Comparison of ENCODE assay signal across 8 mouse cellular contexts in the genomic region with DNA sequence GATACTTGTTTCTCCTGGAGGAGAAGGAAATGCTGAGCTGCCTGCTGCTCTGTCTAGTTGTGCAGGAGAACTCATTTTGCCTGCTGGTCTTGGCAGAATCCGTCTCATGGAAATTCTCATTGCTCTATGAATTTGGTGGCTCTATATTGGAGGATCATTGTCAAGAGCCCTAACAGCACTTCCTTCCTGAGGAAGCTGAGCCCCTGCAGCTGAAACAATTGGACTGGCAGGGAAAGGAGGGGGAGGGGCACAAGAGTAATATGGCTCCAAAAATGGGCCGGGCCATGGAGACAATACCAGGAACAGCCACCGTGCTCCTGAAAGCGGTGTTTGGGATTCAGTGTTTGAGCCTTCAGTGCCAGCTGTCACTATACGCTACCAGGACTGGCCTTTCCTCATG. TPM values are rescaled to one million over a fixed set of nuclear protein-coding genes. Genes with fewer than 3 reads are reported as not detected.
DNase-seq lines count a peak whose midpoint lies in the region; ATAC-seq and TF ChIP-seq lines count a peak whose summit lies in the region.

No protein-coding gene starts in this region.

- ATAC-seq in forebrain, postnatal 0 days, result no peak
- no peak for ATAC-seq in forebrain, embryonic 16.5 days
- ATAC-seq in embryonic facial prominence, embryonic 14.5 days (ENCODE audit: low read depth), result no peak
- peak; percentile 59 for ATAC-seq in lung, embryonic 15.5 days (ENCODE audit: borderline replicate concordance, extremely low read depth, low FRiP score, low TSS enrichment)
- no peak for ATAC-seq in erythroid progenitor cell, adult 5-6 weeks (replicated peaks; ENCODE audit: low FRiP score, poor library complexity, severe bottlenecking)
- no peak for ATAC-seq in midbrain, postnatal 0 days (ENCODE audit: low FRiP score)

- no peaks in the 10 kb centered on the region for H3K27me3 ChIP-seq in forebrain, postnatal 0 days (ENCODE audit: insufficient read depth, low read length)
- H3K27me3 ChIP-seq in forebrain, embryonic 16.5 days (replicated peaks; ENCODE audit: control insufficient read depth, insufficient read depth, low read length), result no peaks in the 10 kb centered on the region
- H3K27me3 ChIP-seq in embryonic facial prominence, embryonic 14.5 days (replicated peaks; ENCODE audit: control insufficient read depth, insufficient read depth, low read length), result no peaks in the 10 kb centered on the region
- H3K27me3 ChIP-seq in lung, embryonic 15.5 days, result no peaks in the 10 kb centered on the region
- H3K27me3 ChIP-seq in midbrain, postnatal 0 days (ENCODE audit: insufficient read depth, low read length), result no peaks in the 10 kb centered on the region

- 58% methylated on average over 5 of the region's 5 CpGs for WGBS in forebrain, postnatal 0 days
- 64% methylated on average over 5 of the region's 5 CpGs for WGBS in forebrain, embryonic 16.5 days
- WGBS in embryonic facial prominence, embryonic 14.5 days, result 72% methylated on average over 5 of the region's 5 CpGs
- WGBS in lung, embryonic 15.5 days, result 50% methylated on average over 5 of the region's 5 CpGs
- WGBS in midbrain, postnatal 0 days, result 68% methylated on average over 5 of the region's 5 CpGs

- TF ChIP-seq CTCF in forebrain, postnatal 0 days (IDR thresholded peaks at IDR 0.05; ENCODE audit: low read depth), result 0 out of 2 replicates have a peak, but pooled peaks have one; percentile 3
- no peak for TF ChIP-seq CTCF in midbrain, postnatal 0 days (IDR thresholded peaks at IDR 0.05)

- no peaks in the 10 kb centered on the region for H3K4me1 ChIP-seq in forebrain, postnatal 0 days (ENCODE audit: insufficient read depth)
- H3K4me1 ChIP-seq in forebrain, embryonic 16.5 days (replicated peaks; ENCODE audit: control insufficient read depth, insufficient read depth, low read length), result no peaks in the 10 kb centered on the region
- H3K4me1 ChIP-seq in embryonic facial prominence, embryonic 14.5 days (ENCODE audit: control insufficient read depth, insufficient read depth, low read length), result no peaks in the 10 kb centered on the region
- 0 out of 2 replicates have a peak, but pooled peaks cover 4% of the 10 kb centered on the region for H3K4me1 ChIP-seq in lung, embryonic 15.5 days
- H3K4me1 ChIP-seq in midbrain, postnatal 0 days (ENCODE audit: insufficient read depth, low read length), result no peaks in the 10 kb centered on the region

- no peaks in the 10 kb centered on the region for H3K9me3 ChIP-seq in forebrain, postnatal 0 days (ENCODE audit: low read length)
- no peaks in the 10 kb centered on the region for H3K9me3 ChIP-seq in forebrain, embryonic 16.5 days (ENCODE audit: control insufficient read depth, low read length)
- no peaks in the 10 kb centered on the region for H3K9me3 ChIP-seq in embryonic facial prominence, embryonic 14.5 days (ENCODE audit: control insufficient read depth, low read length)
- no peaks in the 10 kb centered on the region for H3K9me3 ChIP-seq in lung, embryonic 15.5 days
- no peaks in the 10 kb centered on the region for H3K9me3 ChIP-seq in midbrain, postnatal 0 days (ENCODE audit: low read length)

- no peak for DNase-seq in forebrain, postnatal 0 days
- peak; percentile 45 for DNase-seq in embryonic facial prominence, embryonic 14.5 days (ENCODE audit: low spot score)
- peak; percentile 60 to 78 for DNase-seq in kidney, adult 8-10 months
- no peak for DNase-seq in cerebellum, adult 9-10 months
- no peak for DNase-seq in midbrain, postnatal 0 days (ENCODE audit: low spot score)

- no peaks in the 10 kb centered on the region for H3K36me3 ChIP-seq in forebrain, postnatal 0 days (ENCODE audit: insufficient read depth)
- H3K36me3 ChIP-seq in forebrain, embryonic 16.5 days (ENCODE audit: control insufficient read depth, insufficient read depth), result no peaks in the 10 kb centered on the region
- no peaks in the 10 kb centered on the region for H3K36me3 ChIP-seq in embryonic facial prominence, embryonic 14.5 days (ENCODE audit: control insufficient read depth, insufficient read depth, low read length)
- H3K36me3 ChIP-seq in lung, embryonic 15.5 days, result 0 out of 2 replicates have a peak, but pooled peaks cover 7% of the 10 kb centered on the region
- H3K36me3 ChIP-seq in midbrain, postnatal 0 days (ENCODE audit: insufficient read depth, low read length), result no peaks in the 10 kb centered on the region

- no peak overlapping the region for H3K9ac ChIP-seq in forebrain, postnatal 0 days
- no peak overlapping the region for H3K9ac ChIP-seq in forebrain, embryonic 16.5 days (replicated peaks; ENCODE audit: low read depth, low read length)
- no peak overlapping the region for H3K9ac ChIP-seq in embryonic facial prominence, embryonic 14.5 days (ENCODE audit: low read depth, low read length)
- no peak overlapping the region for H3K9ac ChIP-seq in lung, embryonic 15.5 days
- H3K9ac ChIP-seq in midbrain, postnatal 0 days (replicated peaks; ENCODE audit: low read length, poor library complexity, severe bottlenecking), result no peak overlapping the region

- H3K4me2 ChIP-seq in forebrain, postnatal 0 days (ENCODE audit: low read depth), result no peak overlapping the region
- no peak overlapping the region for H3K4me2 ChIP-seq in forebrain, embryonic 16.5 days (ENCODE audit: low read length)
- H3K4me2 ChIP-seq in embryonic facial prominence, embryonic 14.5 days (ENCODE audit: low read depth, low read length), result no peak overlapping the region
- no peak overlapping the region for H3K4me2 ChIP-seq in lung, embryonic 15.5 days
- H3K4me2 ChIP-seq in midbrain, postnatal 0 days (ENCODE audit: low read depth, low read length, poor library complexity, severe bottlenecking), result no peak overlapping the region

- no peak overlapping the region for H3K27ac ChIP-seq in forebrain, postnatal 0 days (ENCODE audit: low read depth, low read length)
- no peak overlapping the region for H3K27ac ChIP-seq in forebrain, embryonic 16.5 days (ENCODE audit: low read length)
- H3K27ac ChIP-seq in embryonic facial prominence, embryonic 14.5 days (replicated peaks; ENCODE audit: low read depth, low read length), result 0 out of 2 replicates have a peak overlapping the region, but pooled peaks have one; percentile 13
- H3K27ac ChIP-seq in lung, embryonic 15.5 days, result peak overlapping the region; percentile 78
- H3K27ac ChIP-seq in midbrain, postnatal 0 days (ENCODE audit: low read depth, low read length), result no peak overlapping the region

- no peak overlapping the region for H3K4me3 ChIP-seq in forebrain, postnatal 0 days (ENCODE audit: low read depth, low read length)
- no peak overlapping the region for H3K4me3 ChIP-seq in forebrain, embryonic 16.5 days (replicated peaks; ENCODE audit: low read length)
- no peak overlapping the region for H3K4me3 ChIP-seq in embryonic facial prominence, embryonic 14.5 days (ENCODE audit: low read depth, low read length)
- H3K4me3 ChIP-seq in lung, embryonic 15.5 days, result no peak overlapping the region
- H3K4me3 ChIP-seq in midbrain, postnatal 0 days (ENCODE audit: low read depth, low read length), result no peak overlapping the region

RNA-seq across cellular contexts. Expression of a gene that starts 22.6 kb away (rescaled TPM):
- 1.8 and 2.1 TPM in 2 replicates for total RNA-seq in forebrain, postnatal 0 days (2014; rRNA removed)
- polyA plus RNA-seq in forebrain, postnatal 0 days (2015; fragmentation: Nextera tagmentation; extraction: Ambion mirVana), result 0.65 and 0.86 TPM in 2 replicates
- 1.4 and 1.6 TPM in 2 replicates for polyA plus RNA-seq in forebrain, embryonic 16.5 days (2015; fragmentation: Nextera tagmentation; extraction: Ambion mirVana)
- 5.2 and 6.0 TPM in 2 replicates for polyA plus RNA-seq in embryonic facial prominence, embryonic 14.5 days (2014; fragmentation: Nextera tagmentation; extraction: Ambion mirVana)
- 9.9 and 10.1 TPM in 2 replicates for polyA plus RNA-seq in lung, embryonic 15.5 days (2015; fragmentation: Nextera tagmentation; extraction: Ambion mirVana)
- total RNA-seq in erythroid progenitor cell, adult 5-6 weeks (2015; ENCODE audit: low replicate concordance), result not detected in 2 replicates
- 0.13 TPM in 1 of 2 replicates, not detected in the other for total RNA-seq in erythroid progenitor cell, adult 5-6 weeks (2017; ENCODE audit: low replicate concordance)
- 1.8 and 2.7 TPM in 2 replicates for total RNA-seq in midbrain, postnatal 0 days (2014; rRNA removed)
- 0.91 and 1.0 TPM in 2 replicates for polyA plus RNA-seq in midbrain, postnatal 0 days (2015; fragmentation: Nextera tagmentation; extraction: Ambion mirVana)

RNA-seq across cellular contexts. Expression of a gene that starts 59.2 kb away (rescaled TPM):
- 1.1 and 1.7 TPM in 2 replicates for total RNA-seq in forebrain, postnatal 0 days (2014; rRNA removed)
- polyA plus RNA-seq in forebrain, postnatal 0 days (2015; fragmentation: Nextera tagmentation; extraction: Ambion mirVana), result 1.6 and 1.7 TPM in 2 replicates
- polyA plus RNA-seq in forebrain, embryonic 16.5 days (2015; fragmentation: Nextera tagmentation; extraction: Ambion mirVana), result 0.54 and 0.88 TPM in 2 replicates
- polyA plus RNA-seq in embryonic facial prominence, embryonic 14.5 days (2014; fragmentation: Nextera tagmentation; extraction: Ambion mirVana), result 1.4 and 2.3 TPM in 2 replicates
- polyA plus RNA-seq in lung, embryonic 15.5 days (2015; fragmentation: Nextera tagmentation; extraction: Ambion mirVana), result 3.6 TPM in 2 replicates
- 5.8 and 10.5 TPM in 2 replicates for total RNA-seq in erythroid progenitor cell, adult 5-6 weeks (2015; ENCODE audit: low replicate concordance)
- total RNA-seq in erythroid progenitor cell, adult 5-6 weeks (2017; ENCODE audit: low replicate concordance), result 0.90 and 2.3 TPM in 2 replicates
- total RNA-seq in midbrain, postnatal 0 days (2014; rRNA removed), result 0.99 and 2.0 TPM in 2 replicates
- 1.1 and 1.8 TPM in 2 replicates for polyA plus RNA-seq in midbrain, postnatal 0 days (2015; fragmentation: Nextera tagmentation; extraction: Ambion mirVana)

Comparison
In these comparisons a context has a peak if more than half of its experiments do, and no peak if none do; other contexts are left out.
1. DNase-seq: peak in embryonic facial prominence, embryonic 14.5 days (single experiment) and kidney, adult 8-10 months (2 of 2); none in forebrain, postnatal 0 days (single experiment), cerebellum, adult 9-10 months (single experiment) and midbrain, postnatal 0 days (single experiment).
2. H3K27ac ChIP-seq: peak in embryonic facial prominence, embryonic 14.5 days (single experiment) and lung, embryonic 15.5 days (single experiment); none in forebrain, postnatal 0 days (single experiment), forebrain, embryonic 16.5 days (single experiment) and midbrain, postnatal 0 days (single experiment).